Mouse (Mus musculus): ENCODE data around the gene Dtd1. TPM values are rescaled to one million over a fixed set of nuclear protein-coding genes. Genes with fewer than 3 reads are reported as not detected.
A peak's percentile ranks its signal among the peaks of the same experiment; 100 is the strongest.

Gene Dtd1
- polyA plus RNA-seq, 1 experiment from 2014 or later = 35.8 TPM

DNA sequence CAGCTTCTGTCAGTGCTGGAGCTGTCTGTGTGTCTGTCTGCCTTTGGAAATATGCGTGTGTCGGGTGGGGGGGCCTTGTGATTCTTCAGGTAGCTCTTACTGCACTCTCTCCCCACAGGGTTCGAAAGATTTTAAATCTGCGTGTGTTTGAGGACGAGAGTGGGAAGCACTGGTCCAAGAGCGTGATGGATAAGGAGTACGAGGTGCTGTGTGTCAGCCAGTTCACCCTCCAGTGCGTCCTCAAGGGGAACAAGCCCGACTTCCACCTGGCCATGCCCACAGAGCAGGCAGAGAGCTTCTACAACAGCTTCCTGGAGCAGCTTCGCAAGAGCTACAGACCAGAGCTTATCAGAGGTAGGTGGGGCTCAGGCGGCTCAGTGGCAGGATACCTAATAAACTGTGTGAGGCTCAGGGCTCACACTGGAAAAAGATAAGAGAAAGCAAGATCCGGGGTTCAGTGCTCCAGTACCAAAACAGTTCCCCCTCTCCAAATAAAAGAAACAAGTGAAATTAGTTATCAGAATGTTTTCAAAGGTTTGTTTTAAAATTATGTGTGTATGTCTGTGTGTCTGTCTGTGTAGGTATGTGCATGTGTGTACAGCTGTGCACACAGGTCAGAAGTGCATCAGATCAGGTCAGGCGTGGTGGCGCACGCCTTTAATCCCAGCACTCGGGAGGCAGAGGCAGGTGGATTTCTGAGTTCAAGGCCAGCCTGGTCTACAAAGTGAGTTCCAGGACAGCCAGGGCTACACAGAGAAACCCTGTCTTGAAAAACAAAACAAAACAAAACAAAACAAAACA is 17.6 kb downstream of the Dtd1 start:
- H3K36me3 ChIP-seq = 0 out of 2 replicates have a peak, but pooled peaks cover 5% of the 10 kb centered on the region
- H3K27me3 ChIP-seq (replicated peaks) = no peaks in the 10 kb centered on the region
- no peak overlapping the region for H3K27ac ChIP-seq
- H3K9ac ChIP-seq = no peak overlapping the region
- H3K4me1 ChIP-seq = peaks cover 12% of the 10 kb centered on the region
- ATAC-seq = peak; percentile 74
- H3K9me3 ChIP-seq (replicated peaks) = no peaks in the 10 kb centered on the region
- no peak overlapping the region for H3K4me3 ChIP-seq
- WGBS (ENCODE audit: insufficient replicate concordance) = 57% methylated on average over 16 of the region's 16 CpGs
- H3K4me2 ChIP-seq = no peak overlapping the region

DNA sequence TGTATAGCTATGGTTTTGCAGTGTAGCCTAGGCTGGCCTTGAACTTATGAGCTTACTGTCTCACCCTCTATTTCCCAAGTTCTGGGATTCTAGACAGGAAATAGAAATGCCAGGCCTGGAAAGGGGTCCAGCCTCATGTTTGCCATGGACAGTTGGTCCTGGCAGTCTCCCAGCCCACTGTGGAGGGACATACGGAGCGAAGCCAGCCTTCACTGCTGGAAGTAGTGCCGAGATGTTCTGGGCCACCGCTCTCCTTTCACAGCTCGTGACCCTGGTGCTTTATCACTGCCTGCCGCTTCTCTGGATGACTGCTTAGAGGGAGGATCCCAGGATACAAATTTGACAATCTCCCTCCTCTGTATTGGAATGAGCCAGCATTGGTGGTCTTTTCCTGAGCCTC is 21.8 kb downstream of the Dtd1 start:
- H3K36me3 ChIP-seq = peaks cover 7% of the 10 kb centered on the region; the same call in 1 of the 2 replicates
- no peak overlapping the region for H3K27ac ChIP-seq
- H3K4me1 ChIP-seq = peaks cover 11% of the 10 kb centered on the region
- H3K9ac ChIP-seq = no peak overlapping the region
- no peak overlapping the region for H3K4me2 ChIP-seq
- H3K4me3 ChIP-seq = no peak overlapping the region
- no peak for ATAC-seq
- H3K27me3 ChIP-seq (replicated peaks) = no peaks in the 10 kb centered on the region
- WGBS (ENCODE audit: insufficient replicate concordance) = 82% methylated on average over 6 of the region's 6 CpGs
- no peaks in the 10 kb centered on the region for H3K9me3 ChIP-seq (replicated peaks)

DNA sequence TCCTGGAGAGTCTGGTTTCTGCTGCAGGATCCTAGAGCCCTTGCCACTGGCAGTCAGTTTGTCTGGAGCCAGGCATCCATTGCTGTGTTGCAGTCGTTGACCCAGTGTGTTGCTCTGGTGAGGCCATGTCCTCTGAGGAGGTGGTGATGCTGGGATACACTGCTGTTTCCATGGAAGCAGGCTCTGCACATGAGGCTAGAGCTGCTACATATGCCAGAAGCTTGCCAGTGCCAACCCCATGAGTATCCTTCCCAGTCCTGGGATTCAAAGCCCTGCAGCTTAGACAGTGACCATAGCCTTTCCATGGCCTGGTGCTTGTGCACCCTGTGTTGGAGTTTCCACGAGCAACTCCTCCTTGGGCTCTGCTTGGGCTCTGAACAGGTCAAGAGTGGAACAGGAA is 33.9 kb downstream of the Dtd1 start:
- Histone ChIP-seq H3K4me3 (no peak overlapping the region), H3K36me3 (peaks cover 9% of the 10 kb centered on the region), H3K9me3 (replicated peaks) (no peaks in the 10 kb centered on the region), H3K9ac (no peak overlapping the region), H3K27me3 (replicated peaks) (no peaks in the 10 kb centered on the region), H3K4me2 (no peak overlapping the region), H3K27ac (no peak overlapping the region), H3K4me1 (no peaks in the 10 kb centered on the region)
- WGBS (ENCODE audit: insufficient replicate concordance) = 72% methylated on average over 2 of the region's 2 CpGs
- no peak for ATAC-seq

DNA sequence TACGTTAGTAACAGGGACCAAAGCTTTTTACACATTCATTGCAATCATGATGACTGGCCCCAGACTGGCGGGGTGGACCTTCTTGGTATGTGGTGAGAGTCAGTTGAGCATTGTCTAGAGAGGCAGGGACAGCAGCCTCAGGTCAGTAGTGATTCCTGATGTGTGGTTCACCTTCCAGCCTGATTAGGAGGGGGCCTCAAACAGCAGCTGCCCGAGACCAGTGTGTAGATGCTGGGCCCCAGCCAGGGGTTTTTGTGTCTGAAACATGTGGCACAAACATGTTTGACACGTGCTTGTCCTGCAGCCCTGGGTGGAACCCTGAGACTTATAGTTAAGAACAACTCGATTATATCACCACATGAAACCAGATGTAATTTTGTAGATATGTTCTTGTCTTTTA is 34.5 kb downstream of the Dtd1 start:
- no peak for ATAC-seq
- Histone ChIP-seq H3K27me3 (replicated peaks) (no peaks in the 10 kb centered on the region), H3K27ac (no peak overlapping the region), H3K9me3 (replicated peaks) (no peaks in the 10 kb centered on the region), H3K9ac (no peak overlapping the region), H3K4me3 (no peak overlapping the region), H3K4me1 (no peaks in the 10 kb centered on the region), H3K4me2 (no peak overlapping the region), H3K36me3 (peaks cover 9% of the 10 kb centered on the region)
- 62% methylated on average over 5 of the region's 5 CpGs for WGBS (ENCODE audit: insufficient replicate concordance)

GRCm38 (mm10) chr2:144634729-144635128 is 35.0 kb downstream of the Dtd1 start:
- H3K4me3 ChIP-seq = no peak overlapping the region
- no peaks in the 10 kb centered on the region for H3K9me3 ChIP-seq (replicated peaks)
- no peaks in the 10 kb centered on the region for H3K4me1 ChIP-seq
- WGBS (ENCODE audit: insufficient replicate concordance) = 81% methylated on average over 2 of the region's 2 CpGs
- no peak overlapping the region for H3K4me2 ChIP-seq
- H3K9ac ChIP-seq = no peak overlapping the region
- H3K27ac ChIP-seq = no peak overlapping the region
- H3K36me3 ChIP-seq = peaks cover 9% of the 10 kb centered on the region
- no peaks in the 10 kb centered on the region for H3K27me3 ChIP-seq (replicated peaks)
- ATAC-seq = no peak

- H3K4me1 ChIP-seq = no peaks in the 10 kb centered on the region
- H3K4me3 ChIP-seq = no peak overlapping the region
- no peak overlapping the region for H3K9ac ChIP-seq
- H3K36me3 ChIP-seq = peaks cover 9% of the 10 kb centered on the region
- no peaks in the 10 kb centered on the region for H3K27me3 ChIP-seq (replicated peaks)
- no peak overlapping the region for H3K27ac ChIP-seq
- H3K4me2 ChIP-seq = no peak overlapping the region
- H3K9me3 ChIP-seq (replicated peaks) = no peaks in the 10 kb centered on the region
- WGBS (ENCODE audit: insufficient replicate concordance) = 18% methylated on average over 5 of the region's 5 CpGs
- ATAC-seq = peak; percentile 47; the same call in 1 of the 2 replicates
These were observed 36.1 kb downstream of the Dtd1 start for GRCm38 (mm10) chr2:144635644-144636320.

- H3K4me3 ChIP-seq = no peak overlapping the region
- no peaks in the 10 kb centered on the region; the same call in 1 of the 2 replicates for H3K4me1 ChIP-seq
- ATAC-seq = no peak
- no peaks in the 10 kb centered on the region for H3K9me3 ChIP-seq (replicated peaks)
- H3K27me3 ChIP-seq (replicated peaks) = no peaks in the 10 kb centered on the region
- H3K4me2 ChIP-seq = no peak overlapping the region
- 76% methylated on average over 4 of the region's 4 CpGs for WGBS (ENCODE audit: insufficient replicate concordance)
- no peak overlapping the region for H3K9ac ChIP-seq
- H3K27ac ChIP-seq = no peak overlapping the region
- H3K36me3 ChIP-seq = peaks cover 8% of the 10 kb centered on the region
These were observed 37.5 kb downstream of the Dtd1 start for GRCm38 (mm10) chr2:144637204-144637603.

DNA sequence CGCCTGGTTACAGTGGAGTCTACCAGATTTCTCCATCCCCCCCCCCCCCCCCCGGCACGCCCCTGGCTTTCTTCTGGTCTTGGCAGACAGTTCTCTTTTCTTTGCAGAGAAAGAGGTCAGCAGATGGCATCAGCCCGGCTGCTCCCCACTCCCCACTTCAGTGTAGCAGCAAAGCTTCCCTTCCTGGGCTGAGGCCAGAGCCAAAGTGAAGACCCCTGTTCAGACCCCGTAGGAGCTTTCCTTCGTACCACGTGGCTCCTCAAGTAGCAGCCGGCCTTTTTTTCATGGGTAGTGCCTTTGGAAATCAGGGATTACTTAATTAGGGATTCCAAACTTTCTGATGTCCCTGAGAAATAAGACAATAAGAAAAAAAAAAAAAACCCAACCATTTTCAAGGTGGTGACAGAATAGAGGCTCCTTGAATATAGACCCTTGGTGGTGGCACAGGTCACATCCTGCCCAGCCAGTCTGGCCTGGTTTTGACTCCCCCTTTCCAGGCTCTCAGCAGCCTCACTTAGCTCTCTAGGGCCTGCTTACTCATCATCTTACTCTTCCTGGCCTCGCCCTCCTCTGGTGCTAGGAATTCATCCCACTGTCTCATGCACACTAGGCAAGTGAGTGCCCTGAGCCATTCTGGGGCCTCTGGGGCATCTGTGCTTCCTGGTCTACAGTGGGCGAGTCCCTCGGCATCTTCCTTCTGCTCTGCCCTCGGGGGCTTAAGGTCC is 38.1 kb downstream of the Dtd1 start:
- ATAC-seq = no peak

GRCm38 (mm10) chr2:144638719-144639118 is 39.0 kb downstream of the Dtd1 start:
- no peak for ATAC-seq
- no peak overlapping the region for H3K9ac ChIP-seq
- 59% methylated on average over 4 of the region's 4 CpGs for WGBS (ENCODE audit: insufficient replicate concordance)

More for the DNA sequence above, 38.1 kb downstream of the Dtd1 start:
- H3K27ac ChIP-seq = no peak overlapping the region
- H3K9me3 ChIP-seq (replicated peaks) = no peaks in the 10 kb centered on the region
- H3K4me3 ChIP-seq = no peak overlapping the region
- 85% methylated on average over 11 of the region's 12 CpGs for WGBS (ENCODE audit: insufficient replicate concordance)
- H3K27me3 ChIP-seq (replicated peaks) = no peaks in the 10 kb centered on the region
- H3K36me3 ChIP-seq = peaks cover 2% of the 10 kb centered on the region
- no peak overlapping the region for H3K9ac ChIP-seq
- no peaks in the 10 kb centered on the region; the same call in 1 of the 2 replicates for H3K4me1 ChIP-seq
- no peak overlapping the region for H3K4me2 ChIP-seq

DNA sequence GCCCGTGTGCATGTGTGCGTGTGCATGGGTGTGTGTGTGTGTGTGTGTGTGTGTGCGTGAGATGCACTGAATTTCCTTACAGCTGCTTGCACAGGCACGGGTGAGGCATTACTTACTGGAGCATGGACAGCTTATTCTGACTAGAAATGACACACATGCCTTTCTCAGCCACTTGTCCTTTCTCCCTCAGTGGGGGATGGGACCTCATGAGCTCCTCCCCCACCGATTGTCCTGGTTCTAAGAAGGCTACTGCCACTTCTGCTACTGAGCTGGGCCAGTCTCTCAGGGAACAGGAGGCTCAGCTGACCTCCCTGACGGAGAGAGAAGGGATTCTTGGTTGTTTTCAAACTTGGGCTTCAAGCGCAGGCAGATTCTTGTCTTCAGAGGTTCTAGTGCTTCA is 40.4 kb downstream of the Dtd1 start:
- H3K27ac ChIP-seq = no peak overlapping the region
- no peak overlapping the region for H3K4me3 ChIP-seq
- H3K4me1 ChIP-seq = no peaks in the 10 kb centered on the region; the same call in 1 of the 2 replicates
- no peak overlapping the region for H3K4me2 ChIP-seq
- no peak overlapping the region for H3K9ac ChIP-seq
- ATAC-seq = no peak
- H3K27me3 ChIP-seq (replicated peaks) = no peaks in the 10 kb centered on the region
- WGBS (ENCODE audit: insufficient replicate concordance) = 76% methylated on average over 7 of the region's 7 CpGs
- no peaks in the 10 kb centered on the region for H3K9me3 ChIP-seq (replicated peaks)
- no peaks in the 10 kb centered on the region for H3K36me3 ChIP-seq

More at GRCm38 (mm10) chr2:144638719-144639118, 39.0 kb downstream of the Dtd1 start:
- H3K9me3 ChIP-seq (replicated peaks) = no peaks in the 10 kb centered on the region
- H3K4me2 ChIP-seq = no peak overlapping the region
- H3K36me3 ChIP-seq = no peaks in the 10 kb centered on the region
- no peaks in the 10 kb centered on the region; the same call in 1 of the 2 replicates for H3K4me1 ChIP-seq
- H3K27me3 ChIP-seq (replicated peaks) = no peaks in the 10 kb centered on the region
- no peak overlapping the region for H3K27ac ChIP-seq
- no peak overlapping the region for H3K4me3 ChIP-seq

DNA sequence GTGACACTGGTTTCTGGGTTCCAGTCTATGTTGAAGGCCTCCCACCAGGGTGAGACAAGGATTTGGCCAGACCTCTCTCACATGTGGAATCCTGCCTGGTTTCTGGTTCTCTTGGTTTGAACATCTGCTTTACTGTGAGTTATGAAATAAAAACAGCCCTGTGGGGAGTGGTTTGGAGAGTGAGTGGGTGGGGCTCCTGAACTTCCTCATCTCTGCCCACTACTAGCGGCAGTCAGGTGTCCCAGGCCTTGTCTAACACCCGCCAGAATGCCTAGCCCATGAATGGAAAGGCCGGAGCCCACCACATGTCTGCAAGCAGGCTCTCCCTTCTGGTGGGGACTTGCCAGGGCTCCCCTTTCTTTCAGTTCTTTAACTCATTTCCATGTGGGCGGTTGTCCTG is 42.3 kb downstream of the Dtd1 start:
- 66% methylated on average over 4 of the region's 4 CpGs for WGBS (ENCODE audit: insufficient replicate concordance)
- no peak overlapping the region for H3K27ac ChIP-seq
- no peak overlapping the region for H3K4me3 ChIP-seq
- no peaks in the 10 kb centered on the region; the same call in 1 of the 2 replicates for H3K4me1 ChIP-seq
- no peak overlapping the region for H3K4me2 ChIP-seq
- no peaks in the 10 kb centered on the region for H3K27me3 ChIP-seq (replicated peaks)
- no peaks in the 10 kb centered on the region for H3K36me3 ChIP-seq
- ATAC-seq = no peak
- no peak overlapping the region for H3K9ac ChIP-seq
- H3K9me3 ChIP-seq (replicated peaks) = no peaks in the 10 kb centered on the region

- H3K9me3 ChIP-seq (replicated peaks) = no peaks in the 10 kb centered on the region
- WGBS (ENCODE audit: insufficient replicate concordance) = 83% methylated on average over 10 of the region's 10 CpGs
- H3K27me3 ChIP-seq (replicated peaks) = no peaks in the 10 kb centered on the region
- no peak overlapping the region for H3K9ac ChIP-seq
- H3K4me3 ChIP-seq = no peak overlapping the region
- H3K36me3 ChIP-seq = no peaks in the 10 kb centered on the region
- H3K27ac ChIP-seq = no peak overlapping the region
- no peaks in the 10 kb centered on the region; the same call in 1 of the 2 replicates for H3K4me1 ChIP-seq
- no peak overlapping the region for H3K4me2 ChIP-seq
- ATAC-seq = no peak
These were observed 46.7 kb downstream of the Dtd1 start for GRCm38 (mm10) chr2:144646360-144646759.
